10 mouse cellular contexts compared by ENCODE assay signal in genomic region chr1:40465477-40466430, GRCm38 (mm10). TPM values are rescaled to one million over a fixed set of nuclear protein-coding genes. Genes with fewer than 3 reads are reported as not detected.
DNase-seq lines count a peak whose midpoint lies in the region; ATAC-seq and TF ChIP-seq lines count a peak whose summit lies in the region.
"Had no signal": no experiment of that assay in that cellular context is flagged by ENCODE, and none has a peak within 500 bp of the region (broad histone marks: within the 10 kb centered on the region; RNA-seq: fewer than 3 reads in every experiment).

Il18r1 (plus strand) TSS chr1:40465552.

- TF ChIP-seq EP300 in MEL (IDR thresholded peaks at IDR 0.05; ENCODE audit: low read depth in 1 of 2, low read length in 2 of 2), result no peak

- peak; percentile 20 for DNase-seq in A20 (ENCODE audit: low read depth, low spot score)
- no peak for DNase-seq in MEL (ENCODE audit: low read depth, low spot score)
- DNase-seq in thymus, postnatal 14 days, result peak; percentile 80
- DNase-seq in forebrain, embryonic 10.5 days (ENCODE audit: extremely low spot score, low spot score), result no peak
- DNase-seq in cerebellum, adult 2 months, result no peak
- DNase-seq in right cerebral cortex, adult 18-20 months, result no peak

- no peak within 1 kb of the TSS for H3K9ac ChIP-seq in MEL (ENCODE audit: control insufficient read depth, low read depth, low read length, poor library complexity, severe bottlenecking)
- no peak within 1 kb of the TSS for H3K9ac ChIP-seq in kidney, embryonic 14.5 days (ENCODE audit: low read depth, low read length)

- H3K4me3 ChIP-seq in MEL (ENCODE audit: control insufficient read depth in 1 of 2, insufficient read depth in 1 of 2, low read depth in 2 of 2, low read length in 2 of 2), result no peak within 1 kb of the TSS
- no peak within 1 kb of the TSS for H3K4me3 ChIP-seq in kidney, embryonic 14.5 days (ENCODE audit: low read length)
- H3K4me3 ChIP-seq in forebrain, embryonic 10.5 days, result no peak within 1 kb of the TSS
- H3K4me3 ChIP-seq in cerebellum, adult 2 months (replicated peaks; ENCODE audit: insufficient read depth, low read depth, low read length), result no peak within 1 kb of the TSS

- 45% methylated on average over 20 of the region's 20 CpGs for WGBS in kidney, embryonic 14.5 days
- 51% methylated on average over 20 of the region's 20 CpGs for WGBS in forebrain, embryonic 10.5 days
- WGBS in cerebellum, adult 2 months, result 37% methylated on average over 20 of the region's 20 CpGs

- H3K79me2 ChIP-seq in MEL (ENCODE audit: control insufficient read depth, insufficient read depth, low read length, poor library complexity), result no peaks in the 10 kb centered on the region

- peak in 2 of 3 experiments; percentile 40 to 50; a peak in 4 of 6 replicates for TF ChIP-seq CTCF in MEL (IDR thresholded peaks at IDR 0.05 in 2 of 3, conservative IDR thresholded peaks at IDR 0.05 in 1 of 3; ENCODE audit: control insufficient read depth in 1 of 3, insufficient read depth in 1 of 3, low read depth in 2 of 3, low read length in 3 of 3, poor library complexity in 1 of 3, severe bottlenecking in 1 of 3)
- no peak for TF ChIP-seq CTCF in cerebellum, adult 2 months (IDR thresholded peaks at IDR 0.05; ENCODE audit: borderline replicate concordance, insufficient read depth, low read depth, low read length)

- no peaks in the 10 kb centered on the region for H3K27me3 ChIP-seq in MEL (ENCODE audit: control insufficient read depth in 1 of 2, insufficient read depth in 2 of 2, low read length in 2 of 2)
- no peaks in the 10 kb centered on the region for H3K27me3 ChIP-seq in kidney, embryonic 14.5 days (ENCODE audit: control insufficient read depth, insufficient read depth, low read length)
- H3K27me3 ChIP-seq in forebrain, embryonic 10.5 days (ENCODE audit: poor library complexity, severe bottlenecking), result no peaks in the 10 kb centered on the region
- no peaks in the 10 kb centered on the region for H3K27me3 ChIP-seq in cerebellum, adult 2 months (ENCODE audit: control insufficient read depth, insufficient read depth, low read length)

- TF ChIP-seq RAD21 in MEL (IDR thresholded peaks at IDR 0.05; ENCODE audit: low read depth, low read length), result no peak; the same call in none of the 2 replicates

- no peak within 1 kb of the TSS for H3K27ac ChIP-seq in MEL (ENCODE audit: control insufficient read depth, low read depth, low read length)
- no peak within 1 kb of the TSS for H3K27ac ChIP-seq in kidney, embryonic 14.5 days (ENCODE audit: low read depth, low read length)
- H3K27ac ChIP-seq in forebrain, embryonic 10.5 days, result no peak within 1 kb of the TSS
- H3K27ac ChIP-seq in cerebellum, adult 2 months (ENCODE audit: insufficient read depth, low read length), result no peak within 1 kb of the TSS

- no peaks in the 10 kb centered on the region for H3K9me3 ChIP-seq in MEL (replicated peaks; ENCODE audit: insufficient read depth, low read length)
- no peaks in the 10 kb centered on the region for H3K9me3 ChIP-seq in kidney, embryonic 14.5 days (ENCODE audit: control insufficient read depth, low read length)
- H3K9me3 ChIP-seq in forebrain, embryonic 10.5 days, result no peaks in the 10 kb centered on the region

- ATAC-seq in kidney, embryonic 14.5 days (ENCODE audit: low FRiP score, low TSS enrichment), result no peak
- peak; percentile 93 for ATAC-seq in megakaryocyte, adult 5-6 weeks (ENCODE audit: poor library complexity, severe bottlenecking)

- TF ChIP-seq POLR2A in MEL (IDR thresholded peaks at IDR 0.05; ENCODE audit: control insufficient read depth in 1 of 2, insufficient read depth in 1 of 2, low read depth in 1 of 2, low read length in 2 of 2, poor library complexity in 1 of 2), result no peak
- no peak for TF ChIP-seq POLR2A in cerebellum, adult 2 months (IDR thresholded peaks at IDR 0.05; ENCODE audit: borderline replicate concordance, insufficient read depth, low read length)

- H3K4me2 ChIP-seq in kidney, embryonic 14.5 days (replicated peaks; ENCODE audit: low read depth, low read length), result 0 out of 2 replicates have a peak within 1 kb of the TSS, but pooled peaks have one; percentile 8

- peaks cover 3 to 18% of the 10 kb centered on the region in 2 experiments for H3K36me3 ChIP-seq in MEL (ENCODE audit: control insufficient read depth in 1 of 2, insufficient read depth in 2 of 2, low read length in 2 of 2)
- no peaks in the 10 kb centered on the region for H3K36me3 ChIP-seq in kidney, embryonic 14.5 days (ENCODE audit: control insufficient read depth, insufficient read depth, low read length)
- no peaks in the 10 kb centered on the region for H3K36me3 ChIP-seq in forebrain, embryonic 10.5 days (replicated peaks)

- H3K4me1 ChIP-seq in MEL (ENCODE audit: control insufficient read depth in 1 of 2, insufficient read depth in 2 of 2, low read length in 2 of 2), result peaks cover 0 to 4% of the 10 kb centered on the region in 2 experiments; a peak in 1 of 4 replicates
- H3K4me1 ChIP-seq in kidney, embryonic 14.5 days (ENCODE audit: control insufficient read depth, insufficient read depth, low read length), result no peaks in the 10 kb centered on the region
- no peaks in the 10 kb centered on the region for H3K4me1 ChIP-seq in forebrain, embryonic 10.5 days
- H3K4me1 ChIP-seq in cerebellum, adult 2 months (ENCODE audit: control insufficient read depth, insufficient read depth, low read length), result no peaks in the 10 kb centered on the region

TF ChIP-seq in MEL, 35 proteins besides CTCF, POLR2A, EP300 and RAD21:
- peak; percentile 46; the same call in 1 of the 2 replicates for TF ChIP-seq SMC3 (IDR thresholded peaks at IDR 0.05; ENCODE audit: low read depth, low read length)
- TF ChIP-seq ZNF384 (IDR thresholded peaks at IDR 0.05; ENCODE audit: low read depth, low read length), result peak; percentile 71
- no peak for TF ChIP-seq TAL1 (IDR thresholded peaks at IDR 0.05; ENCODE audit: low read length)

RNA-seq across cellular contexts. Expression of gene Il18r1, which starts in this region (rescaled TPM):
- total RNA-seq in MEL (2012; rRNA removed), result 0.08 TPM in 1 of 2 replicates, not detected in the other
- under 1 TPM in 1 of 2 experiments, not detected in 1; 0.10 TPM for polyA plus RNA-seq in MEL (2012; ENCODE audit: insufficient read depth in 1 of 2, insufficient read length in 2 of 2, low read depth in 1 of 2, low replicate concordance in 2 of 2, missing spikeins in 1 of 2)
- polyA plus RNA-seq in kidney, embryonic 14.5 days (2014; fragmentation: Nextera tagmentation; extraction: Ambion mirVana), result 0.16 and 0.37 TPM in 2 replicates
- total RNA-seq in megakaryocyte, adult 5-6 weeks (2015), result 6.8 and 8.9 TPM in 2 replicates
- total RNA-seq in megakaryocyte, adult 5-6 weeks (2017), result 11.6 and 15.4 TPM in 2 replicates
- polyA plus RNA-seq in forebrain, embryonic 10.5 days (2016; fragmentation: Nextera tagmentation; extraction: Ambion mirVana), result not detected in 2 replicates
- polyA plus RNA-seq in cerebellum, adult 2 months (2012; rRNA removed), result 0.02 TPM in 1 of 2 replicates, not detected in the other
- polyA plus RNA-seq: cortical plate, adult 2 months; neural tube, embryonic 14.5 days had no signal

Comparison
In these comparisons a context has a peak if more than half of its experiments do, and no peak if none do; other contexts are left out.
1. DNase-seq: peak in A20 (single experiment) and thymus, postnatal 14 days (single experiment); none in MEL (single experiment), forebrain, embryonic 10.5 days (single experiment), cerebellum, adult 2 months (0 of 2) and right cerebral cortex, adult 18-20 months (single experiment).